Mouse (Mus musculus) heart, adult 9 months (tissue): ENCODE data around the gene Gm10837.

ENCODE experiments used
- DNase-seq, 2 experiments: peaks; one replicate each; pipeline ENCODE4 v3.0.0; 2022; ENCODE audit warnings: low spot score in 2 of 2

Gm10837 gene

DNA sequence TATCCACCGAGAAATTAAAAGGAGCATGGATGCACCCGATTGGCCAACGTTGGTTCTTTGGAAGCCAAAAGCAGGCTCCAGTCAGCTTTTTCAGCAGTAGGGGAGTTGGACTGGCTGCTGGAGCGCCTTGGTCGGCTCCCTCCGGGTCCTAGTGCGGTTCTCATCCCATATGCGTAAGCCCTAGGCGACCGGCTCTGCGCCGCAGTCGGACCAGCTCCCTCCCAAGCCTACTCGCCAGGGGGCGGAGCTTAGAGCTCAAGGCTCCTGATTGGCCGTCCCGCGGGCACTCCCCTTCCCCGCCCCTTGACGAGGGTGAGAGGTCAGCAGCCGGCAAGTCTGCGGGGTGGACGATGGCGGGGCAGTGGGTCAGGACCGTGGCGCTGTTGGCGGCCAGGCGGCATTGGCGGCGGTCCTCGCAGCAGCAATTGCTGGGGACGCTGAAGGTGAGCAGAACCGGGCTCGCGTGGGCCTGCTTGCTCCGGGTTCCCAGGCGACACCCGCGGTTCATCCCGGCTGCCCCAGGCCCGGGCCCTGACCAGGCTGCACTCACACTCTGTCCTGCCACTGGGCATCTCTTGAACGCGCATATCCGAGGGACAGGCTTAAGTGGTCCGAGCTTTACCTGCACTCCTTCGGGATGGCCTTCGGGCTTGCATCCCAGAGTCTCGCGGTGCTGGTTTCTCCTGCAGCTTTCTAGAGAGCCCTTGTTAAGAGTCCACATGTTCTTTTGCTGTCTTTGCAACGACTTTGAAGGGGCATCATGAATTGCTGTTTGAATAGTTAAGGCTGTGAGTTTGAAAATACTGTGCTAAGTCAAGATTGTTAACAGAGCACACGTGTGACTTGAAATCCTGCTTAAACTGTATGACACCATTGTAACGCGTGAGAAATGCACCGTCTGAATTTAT, 43.9 kb downstream of the Gm10837 start, which contains the start of gene Pcca:
Gene Pcca (plus strand): TSS at position 308 of the 908 bp plus-strand sequence.
- peak; percentile 98 for DNase-seq

DNA sequence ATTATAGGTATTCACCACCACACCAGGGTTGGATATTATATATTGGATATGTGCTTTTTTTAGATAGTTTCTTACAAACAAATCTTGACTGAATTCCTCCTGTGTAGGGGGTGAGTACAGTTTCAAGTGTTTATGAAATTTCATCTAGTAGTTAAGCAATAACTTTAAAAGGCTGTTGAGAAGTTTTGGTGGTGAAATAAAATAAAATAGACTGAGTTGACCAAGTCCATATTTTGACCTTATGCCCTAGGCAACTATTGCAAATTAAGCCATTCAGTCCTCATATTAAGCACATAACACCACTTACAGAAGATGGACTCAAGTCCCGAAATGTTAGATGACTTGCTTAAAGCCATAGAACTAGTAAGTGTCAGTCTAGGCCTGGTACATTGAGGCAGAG, 45.6 kb downstream of the Gm10837 start:
- no peak for DNase-seq
